Mouse (Mus musculus) CH12.LX (cell line): Measurements from ENCODE around the gene Tox2. TPM values are rescaled to one million over a fixed set of nuclear protein-coding genes. Genes with fewer than 3 reads are reported as not detected.
A peak's percentile ranks its signal among the peaks of the same experiment; 100 is the strongest.

Experiments
- DNase-seq: peaks from one replicate; pipeline ENCODE4 v3.0.0-alpha.2; 2013; ENCODE audit errors: extremely low read depth
- H3K27ac ChIP-seq: 2 replicates; pipeline ENCODE4 v1.5.1; 2012; ENCODE audit warnings: low read depth, mild to moderate bottlenecking, control low read depth, moderate library complexity; ENCODE audit not compliant: insufficient read depth
- H3K27me3 ChIP-seq: replicated peaks from 2 replicates; pipeline ENCODE3; 2012; ENCODE audit warnings: inconsistent platforms
- H3K36me3 ChIP-seq, 2 experiments: replicated peaks in 1 of 2; 2 replicates each; pipeline versions ENCODE3 to v1.6.1; 2012; ENCODE audit warnings: inconsistent platforms in 1 of 2, low read length in 1 of 2, mild to moderate bottlenecking in 1 of 2, mixed read lengths in 1 of 2, moderate library complexity in 1 of 2; ENCODE audit not compliant: control insufficient read depth in 1 of 2, insufficient read depth in 1 of 2
- H3K4me1 ChIP-seq, 2 experiments: 2 replicates each; pipeline ENCODE4 v1.6.1; 2012; ENCODE audit warnings: inconsistent platforms in 1 of 2, moderate library complexity in 1 of 2; ENCODE audit not compliant: insufficient read depth in 2 of 2, control insufficient read depth in 1 of 2
- H3K4me2 ChIP-seq: 2 replicates; pipeline ENCODE4 v1.6.1; 2012; ENCODE audit warnings: low read depth, mild to moderate bottlenecking, control low read depth; ENCODE audit not compliant: poor library complexity, insufficient read depth, severe bottlenecking
- H3K4me3 ChIP-seq, 3 experiments: fragments of 150-350 bp in 1 of 3; sonication (generic) in 1 of 3; replicated peaks in 1 of 3; 2 replicates each; pipeline versions ENCODE3 to v1.5.1; 2011 to 2012; ENCODE audit warnings: low read depth in 2 of 3, low read length in 2 of 3, mild to moderate bottlenecking in 2 of 3, moderate library complexity in 2 of 3, control low read depth in 1 of 3, improper control_type of control experiment in 1 of 3, inconsistent platforms in 1 of 3, mixed read lengths in 1 of 3; ENCODE audit not compliant: poor library complexity in 1 of 3
- H3K79me2 ChIP-seq: replicated peaks from 2 replicates; pipeline ENCODE4 v1.6.1; 2012; ENCODE audit warnings: mild to moderate bottlenecking, moderate library complexity; ENCODE audit not compliant: control insufficient read depth, poor library complexity, insufficient read depth, severe bottlenecking; ENCODE audit errors: extremely low read depth
- H3K9ac ChIP-seq: 2 replicates; pipeline ENCODE4 v1.6.1; 2012; ENCODE audit warnings: low read depth, mild to moderate bottlenecking, control low read depth, moderate library complexity; ENCODE audit not compliant: insufficient read depth
- H3K9me3 ChIP-seq: replicated peaks from 2 replicates; pipeline ENCODE3; 2012; ENCODE audit warnings: low read length, inconsistent platforms, mixed read lengths
- BHLHE40 ChIP-seq: IDR thresholded peaks from 2 replicates; pipeline ENCODE4 v1.6.1; 2011; ENCODE audit warnings: mild to moderate bottlenecking, low read depth, low read length, improper control_type of control experiment
- CHD1 ChIP-seq: IDR thresholded peaks from 2 replicates; pipeline ENCODE4 v1.6.1; 2012; ENCODE audit warnings: low read depth, low read length, improper control_type of control experiment, inconsistent platforms
- EP300 ChIP-seq: IDR thresholded peaks from 2 replicates; pipeline ENCODE4 v1.6.1; 2011; ENCODE audit warnings: low read length, improper control_type of control experiment
- GABPA ChIP-seq: IDR thresholded peaks from 2 replicates; pipeline ENCODE4 v1.6.1; 2012; ENCODE audit warnings: low read depth, low read length, improper control_type of control experiment, inconsistent platforms; ENCODE audit not compliant: insufficient replicate concordance
- HCFC1 ChIP-seq: IDR thresholded peaks from 2 replicates; pipeline ENCODE4 v1.6.1; 2012; ENCODE audit warnings: low read depth, mild to moderate bottlenecking, inconsistent platforms, low read length, improper control_type of control experiment
- IRF4 ChIP-seq: IDR thresholded peaks from 2 replicates; pipeline ENCODE4 v1.6.1; 2014; ENCODE audit warnings: low read depth, mild to moderate bottlenecking, inconsistent platforms, low read length, improper control_type of control experiment
- KAT2A ChIP-seq: IDR thresholded peaks from 2 replicates; pipeline ENCODE4 v1.6.1; 2012; ENCODE audit warnings: low read length, improper control_type of control experiment, inconsistent platforms; ENCODE audit not compliant: insufficient replicate concordance
- MAFK ChIP-seq: IDR thresholded peaks from 2 replicates; pipeline ENCODE4 v1.6.1; 2011; ENCODE audit warnings: low read length, improper control_type of control experiment; ENCODE audit not compliant: insufficient replicate concordance
- MAZ ChIP-seq: IDR thresholded peaks from 2 replicates; pipeline ENCODE4 v1.6.1; 2012; ENCODE audit warnings: low read depth, mild to moderate bottlenecking, inconsistent platforms, low read length, improper control_type of control experiment, moderate library complexity
- MXI1 ChIP-seq: IDR thresholded peaks from 2 replicates; pipeline ENCODE4 v1.6.1; 2011; ENCODE audit warnings: mild to moderate bottlenecking, low read depth, low read length, improper control_type of control experiment
- MYC ChIP-seq: IDR thresholded peaks from 2 replicates; pipeline ENCODE4 v1.6.1; 2011; ENCODE audit warnings: low read depth, mild to moderate bottlenecking, improper control_type of control experiment, low read length
- NELFE ChIP-seq: IDR thresholded peaks from 2 replicates; pipeline ENCODE4 v1.6.1; 2011; ENCODE audit warnings: low read depth, low read length, improper control_type of control experiment
- POLR2A ChIP-seq: IDR thresholded peaks from 2 replicates; pipeline ENCODE4 v1.6.1; 2011; ENCODE audit warnings: low read depth, mild to moderate bottlenecking, improper control_type of control experiment, low read length
- RAD21 ChIP-seq: IDR thresholded peaks from 2 replicates; pipeline ENCODE4 v1.6.1; 2011; ENCODE audit warnings: low read depth, mild to moderate bottlenecking, low read length, improper control_type of control experiment, moderate library complexity
- RCOR1 ChIP-seq: conservative IDR thresholded peaks from 2 replicates; pipeline ENCODE4 v1.6.1; 2012; ENCODE audit warnings: low read depth, mild to moderate bottlenecking, inconsistent platforms, low read length, improper control_type of control experiment
- SMC3 ChIP-seq: IDR thresholded peaks from 2 replicates; pipeline ENCODE4 v1.6.1; 2011; ENCODE audit warnings: low read depth, low read length, improper control_type of control experiment
- TCF12 ChIP-seq: IDR thresholded peaks from 2 replicates; pipeline ENCODE4 v1.6.1; 2014; ENCODE audit warnings: low read depth, mild to moderate bottlenecking, inconsistent platforms, low read length, improper control_type of control experiment
- UBTF ChIP-seq: IDR thresholded peaks from 2 replicates; pipeline ENCODE4 v1.6.1; 2012; ENCODE audit warnings: low read depth, mild to moderate bottlenecking, inconsistent platforms, low read length, improper control_type of control experiment, moderate library complexity
- USF1 ChIP-seq: IDR thresholded peaks from 2 replicates; pipeline ENCODE4 v1.6.1; 2014; ENCODE audit warnings: low read depth, mild to moderate bottlenecking, inconsistent platforms, low read length, improper control_type of control experiment
- ZC3H11A ChIP-seq: IDR thresholded peaks from 2 replicates; pipeline ENCODE4 v1.6.1; 2012; ENCODE audit warnings: low read depth, mild to moderate bottlenecking, inconsistent platforms, low read length, improper control_type of control experiment
- ZNF384 ChIP-seq: IDR thresholded peaks from 2 replicates; pipeline ENCODE4 v1.6.1; 2012; ENCODE audit warnings: low read depth, low read length, improper control_type of control experiment, inconsistent platforms
- dilution Hi-C: fragments of 300-500 bp; cut with MboI; formaldehyde crosslinking; loops from 2 replicates; pipeline ENCODE4 v1.14.3; 2020; ENCODE audit warnings: low sequenced_read_pairs; ENCODE audit not compliant: extremely low pct_unique_long_range_greater_than_20kb, extremely low pct_ligation_motif_present
- in situ Hi-C: fragments of 300-500 bp; cut with MboI; formaldehyde crosslinking; loops from 3 replicates; pipeline ENCODE4 v1.14.3; 2019; ENCODE audit warnings: low sequenced_read_pairs, low pct_ligation_motif_present, low pct_unique_long_range_greater_than_20kb, mixed read lengths
- polyA plus RNA-seq: library from polyadenylated mRNA; unstranded; fragments of >175 nt; gene quantifications from 2 replicates; pipeline ENCODE4 v1.2.1, GENCODE M21; 2012; ENCODE audit warnings: low read depth; ENCODE audit not compliant: insufficient read length
- total RNA-seq, 2 experiments: library from RNA; depleted of rRNA; stranded (reverse); fragments of 300-350 nt in 1 of 2; fragments of >200 nt in 1 of 2; gene quantifications; 2 replicates each; pipeline ENCODE4 v1.2.3; 2012 to 2014

Gene Tox2
- total and polyA plus RNA-seq, 3 experiments, result not detected

GRCm38 (mm10) chr2:163253248-163254099 lies 50.5 kb downstream of the Tox2 start:
- H3K27ac ChIP-seq, result no peak overlapping the region
- dilution Hi-C loops (no loop called here), in situ Hi-C loops (no loop called here)
- H3K9me3 ChIP-seq, result no peaks in the 10 kb centered on the region
- no peaks in the 10 kb centered on the region for H3K79me2 ChIP-seq
- H3K36me3 ChIP-seq, result no peaks in the 10 kb centered on the region
- H3K4me2 ChIP-seq, result no peak overlapping the region; the same call in 1 of the 2 replicates
- peaks cover 92% of the 10 kb centered on the region for H3K27me3 ChIP-seq
- TF ChIP-seq UBTF, result no peak
- 0 out of 2 replicates have a peak, but pooled peaks have one; percentile 20 for TF ChIP-seq BHLHE40
- no peak for TF ChIP-seq IRF4
- peak; percentile 31; the same call in 1 of the 2 replicates for TF ChIP-seq TCF12
- no peak for TF ChIP-seq KAT2A
- no peak for TF ChIP-seq RAD21
- TF ChIP-seq MAFK, result 0 out of 2 replicates have a peak, but pooled peaks have one; percentile 39
- DNase-seq, result peak; percentile 49
- peaks cover 0 to 11% of the 10 kb centered on the region in 2 experiments; a peak in 2 of 4 replicates for H3K4me1 ChIP-seq
- no peak overlapping the region for H3K4me3 ChIP-seq
- H3K9ac ChIP-seq, result no peak overlapping the region

- Histone ChIP-seq H3K9me3 (no peaks in the 10 kb centered on the region), H3K4me2 (no peak overlapping the region), H3K9ac (no peak overlapping the region), H3K4me1 (peaks cover 0 to 11% of the 10 kb centered on the region in 2 experiments; a peak in 2 of 4 replicates), H3K27ac (no peak overlapping the region), H3K27me3 (peaks cover 92% of the 10 kb centered on the region)
- in situ Hi-C loops, result no loop called here
- no peak for DNase-seq
- TF ChIP-seq MAZ (no peak), HCFC1 (no peak), USF1 (no peak), MAFK (no peak), EP300 (no peak), MYC (no peak), TCF12 (no peak), SMC3 (no peak), ZC3H11A (no peak), ZNF384 (no peak), MXI1 (no peak), BHLHE40 (no peak), POLR2A (no peak), RCOR1 (no peak), CHD1 (no peak), GABPA (no peak), NELFE (no peak)
- TF ChIP-seq, all 38 proteins: peak for 0
- no peaks in the 10 kb centered on the region for H3K36me3 ChIP-seq
- H3K4me3 ChIP-seq, result no peak overlapping the region
- H3K79me2 ChIP-seq, result no peaks in the 10 kb centered on the region
- dilution Hi-C loops, result no loop called here
These were observed 51.3 kb downstream of the Tox2 start for GRCm38 (mm10) chr2:163254228-163254627.
